Mouse (Mus musculus): ENCODE data around the gene Bpifa1. TPM values are rescaled to one million over a fixed set of nuclear protein-coding genes. Genes with fewer than 3 reads are reported as not detected.

Gene Bpifa1
- polyA plus RNA-seq, 1 experiment, result not detected

Other genes with a start within 250 kb of the Bpifa1 start
- 0.11 and 2.4 TPM in 2 replicates for gene Bpifb6, start 242.5 kb upstream of the Bpifa1 start, polyA plus RNA-seq (2012; rRNA removed)
- 0.05 TPM in 1 of 2 replicates, not detected in the other for gene Bpifb3, start 224.7 kb upstream of the Bpifa1 start, polyA plus RNA-seq (2012; rRNA removed)
- gene Bpifb4, start 204.7 kb upstream of the Bpifa1 start, polyA plus RNA-seq (2012; rRNA removed), result not detected in 2 replicates
- gene Bpifa6, start 167.9 kb upstream of the Bpifa1 start, polyA plus RNA-seq (2012; rRNA removed), result not detected in 2 replicates
- gene Bpifa2, start 134.6 kb upstream of the Bpifa1 start, polyA plus RNA-seq (2012; rRNA removed), result not detected in 2 replicates
- gene Bpifa3, start 12.5 kb upstream of the Bpifa1 start, polyA plus RNA-seq (2012; rRNA removed), result 1.3 and 1.5 TPM in 2 replicates
- not detected in 2 replicates for gene Bpifa5, start 19.7 kb downstream of the Bpifa1 start, polyA plus RNA-seq (2012; rRNA removed)
- gene Bpifb1, start 47.9 kb downstream of the Bpifa1 start, polyA plus RNA-seq (2012; rRNA removed), result not detected in 2 replicates
- gene Bpifb5, start 80.9 kb downstream of the Bpifa1 start, polyA plus RNA-seq (2012; rRNA removed), result 0.31 and 0.34 TPM in 2 replicates
- not detected in 2 replicates for gene Bpifb9a, start 115.0 kb downstream of the Bpifa1 start, polyA plus RNA-seq (2012; rRNA removed)
- not detected in 2 replicates for gene Bpifb9b, start 164.3 kb downstream of the Bpifa1 start, polyA plus RNA-seq (2012; rRNA removed)
- 12.0 and 13.4 TPM in 2 replicates for gene Cdk5rap1, start 230.1 kb downstream of the Bpifa1 start, polyA plus RNA-seq (2012; rRNA removed)